Mouse (Mus musculus) embryo, embryonic 10 days (tissue): ENCODE data around the gene Ciita.

Source experiments
- DNase-seq: peaks from one replicate; pipeline ENCODE4 v3.0.0-alpha.2; 2015; ENCODE audit warnings: low spot score

Gene Ciita

GRCm38 (mm10) chr16:10518030-10518429, 38.2 kb downstream of the Ciita start:
- DNase-seq = no peak

- peak; percentile 90 for DNase-seq
Measured at GRCm38 (mm10) chr16:10520908-10521614, 41.2 kb downstream of the Ciita start.

GRCm38 (mm10) chr16:10522811-10523210, 43.0 kb downstream of the Ciita start:
- peak; percentile 56 for DNase-seq

- no peak for DNase-seq
Measured at GRCm38 (mm10) chr16:10523650-10524049, 43.8 kb downstream of the Ciita start.

- DNase-seq = no peak
Measured at GRCm38 (mm10) chr16:10524866-10525609, 45.2 kb downstream of the Ciita start.

GRCm38 (mm10) chr16:10525610-10525980, 45.7 kb downstream of the Ciita start:
- no peak for DNase-seq

GRCm38 (mm10) chr16:10527046-10527644, 47.3 kb downstream of the Ciita start:
- no peak for DNase-seq

- DNase-seq = no peak
Measured at GRCm38 (mm10) chr16:10528382-10528781, 48.5 kb downstream of the Ciita start.

- no peak for DNase-seq
Measured at GRCm38 (mm10) chr16:10530179-10530578, 50.3 kb downstream of the Ciita start.

- DNase-seq = no peak
Measured at GRCm38 (mm10) chr16:10533781-10534180, 53.9 kb downstream of the Ciita start.

GRCm38 (mm10) chr16:10534567-10534966, 54.7 kb downstream of the Ciita start:
- DNase-seq = no peak

- DNase-seq = no peak
Measured at GRCm38 (mm10) chr16:10536323-10536722, 56.5 kb downstream of the Ciita start.

- no peak for DNase-seq
Measured at GRCm38 (mm10) chr16:10536961-10537360, 57.1 kb downstream of the Ciita start.

- DNase-seq = no peak
Measured at GRCm38 (mm10) chr16:10540763-10541597, 61.1 kb downstream of the Ciita start.

- peak; percentile 15 for DNase-seq
Measured at GRCm38 (mm10) chr16:10541598-10541930, 61.7 kb downstream of the Ciita start.

GRCm38 (mm10) chr16:10542266-10542665, 62.4 kb downstream of the Ciita start:
- DNase-seq = peak; percentile 51

- peak; percentile 98 for DNase-seq
Measured at GRCm38 (mm10) chr16:10542698-10543365, 63.0 kb downstream of the Ciita start, which contains the start of gene Dexi. Gene Dexi (minus strand): TSS chr16:10543054.

GRCm38 (mm10) chr16:10544995-10545622, 65.2 kb downstream of the Ciita start, which contains the start of gene Clec16a:
Gene Clec16a (plus strand): TSS chr16:10545339.
- DNase-seq = peak; percentile 98

- no peak for DNase-seq
Measured at GRCm38 (mm10) chr16:10546865-10547264, 67.0 kb downstream of the Ciita start.

- DNase-seq = no peak
Measured at GRCm38 (mm10) chr16:10548938-10549337, 69.1 kb downstream of the Ciita start.

- no peak for DNase-seq
Measured at GRCm38 (mm10) chr16:10549600-10549999, 69.7 kb downstream of the Ciita start.
